ENCODE assay signal across 8 mouse cellular contexts in the genomic region with DNA sequence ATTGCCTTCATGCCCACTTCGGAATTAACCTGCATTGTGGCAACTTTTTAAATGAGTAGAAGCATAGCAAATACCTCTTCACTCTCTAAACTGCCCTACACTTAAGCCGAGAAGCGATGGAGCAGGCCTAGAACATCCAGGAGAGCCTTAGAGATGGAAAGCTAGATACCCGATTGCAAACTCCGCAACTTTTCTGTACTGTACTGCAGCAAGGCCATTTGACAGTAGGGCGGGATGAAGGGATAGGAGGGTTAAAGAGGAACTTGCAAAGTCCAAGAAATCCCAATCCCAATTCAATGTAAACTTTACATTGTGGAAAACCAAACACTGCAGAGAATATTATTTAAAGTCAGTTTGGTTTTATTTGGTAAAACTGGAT. TPM values are rescaled to one million over a fixed set of nuclear protein-coding genes. Genes with fewer than 3 reads are reported as not detected.
DNase-seq lines count a peak whose midpoint lies in the region; ATAC-seq and TF ChIP-seq lines count a peak whose summit lies in the region.

No protein-coding gene starts in this region.

- H3K4me1 ChIP-seq in embryonic facial prominence, embryonic 12.5 days: peaks cover 28% of the 10 kb centered on the region; the same call in 1 of the 2 replicates
- H3K4me1 ChIP-seq in intestine, embryonic 16.5 days (ENCODE audit: control insufficient read depth, insufficient read depth, low read length): peaks cover 23% of the 10 kb centered on the region
- peaks cover 16% of the 10 kb centered on the region for H3K4me1 ChIP-seq in neural tube, embryonic 12.5 days

- H3K4me2 ChIP-seq in embryonic facial prominence, embryonic 12.5 days (replicated peaks): peak overlapping the region; percentile 70
- H3K4me2 ChIP-seq in intestine, embryonic 16.5 days (ENCODE audit: low read depth, low read length): peak overlapping the region; percentile 76
- H3K4me2 ChIP-seq in neural tube, embryonic 12.5 days (replicated peaks): peak overlapping the region; percentile 70

- intact Hi-C loops in left cerebral cortex, adult 2 months (cut with DNase I): loop anchor here (2.0 kb wide), 1 partner anchor 29 kb away; no protein-coding TSS in a partner anchor
- intact Hi-C loops in left cerebral cortex, postnatal 14 days (cut with DNase I): no loop called here

- H3K9ac ChIP-seq in embryonic facial prominence, embryonic 12.5 days: peak overlapping the region; percentile 95
- H3K9ac ChIP-seq in intestine, embryonic 16.5 days (ENCODE audit: low read depth, low read length): peak overlapping the region; percentile 95
- peak overlapping the region; percentile 96 for H3K9ac ChIP-seq in neural tube, embryonic 12.5 days

- no peak for ATAC-seq in embryonic facial prominence, embryonic 12.5 days (ENCODE audit: insufficient number of reproducible peaks, insufficient read depth, low FRiP score, low TSS enrichment)
- no peak for ATAC-seq in intestine, embryonic 16.5 days
- no peak for ATAC-seq in neural tube, embryonic 12.5 days (ENCODE audit: low FRiP score, low read depth)

- no peak overlapping the region; the same call in 1 of the 2 replicates for H3K27ac ChIP-seq in left cerebral cortex, adult 2 months
- H3K27ac ChIP-seq in embryonic facial prominence, embryonic 12.5 days: peak overlapping the region; percentile 87; the same call in 1 of the 2 replicates
- H3K27ac ChIP-seq in intestine, embryonic 16.5 days (ENCODE audit: low read length): peak overlapping the region; percentile 87
- 0 out of 2 replicates have a peak overlapping the region, but pooled peaks have one; percentile 32 for H3K27ac ChIP-seq in neural tube, embryonic 12.5 days

- H3K27me3 ChIP-seq in embryonic facial prominence, embryonic 12.5 days: no peaks in the 10 kb centered on the region
- H3K27me3 ChIP-seq in intestine, embryonic 16.5 days (replicated peaks; ENCODE audit: control insufficient read depth, insufficient read depth, low read length): no peaks in the 10 kb centered on the region
- no peaks in the 10 kb centered on the region for H3K27me3 ChIP-seq in neural tube, embryonic 12.5 days (replicated peaks)

- no peak for DNase-seq in left cerebral cortex, adult 2 months (ENCODE audit: extremely low spot score in 1 of 2, low spot score in 2 of 2)
- no peak for DNase-seq in left cerebral cortex, postnatal 14 days (ENCODE audit: low spot score in 2 of 2)
- no peak for DNase-seq in cerebellum, adult 18-20 months
- no peak for DNase-seq in embryo, embryonic 9.5 days (ENCODE audit: extremely low spot score)
- no peak for DNase-seq in right cerebral cortex, postnatal 14 days

- WGBS in embryonic facial prominence, embryonic 12.5 days: 8% methylated on average over 6 of the region's 6 CpGs
- 6% methylated on average over 6 of the region's 6 CpGs for WGBS in intestine, embryonic 16.5 days
- 15% methylated on average over 6 of the region's 6 CpGs for WGBS in neural tube, embryonic 12.5 days

- H3K9me3 ChIP-seq in embryonic facial prominence, embryonic 12.5 days: no peaks in the 10 kb centered on the region
- no peaks in the 10 kb centered on the region for H3K9me3 ChIP-seq in intestine, embryonic 16.5 days (ENCODE audit: control insufficient read depth, low read length)
- no peaks in the 10 kb centered on the region for H3K9me3 ChIP-seq in neural tube, embryonic 12.5 days

- H3K36me3 ChIP-seq in embryonic facial prominence, embryonic 12.5 days: no peaks in the 10 kb centered on the region
- H3K36me3 ChIP-seq in intestine, embryonic 16.5 days (ENCODE audit: control insufficient read depth, insufficient read depth, low read length): no peaks in the 10 kb centered on the region
- no peaks in the 10 kb centered on the region for H3K36me3 ChIP-seq in neural tube, embryonic 12.5 days

- no peak for TF ChIP-seq CTCF in left cerebral cortex, adult 2 months (IDR thresholded peaks at IDR 0.05)

- peak overlapping the region; percentile 66 for H3K4me3 ChIP-seq in left cerebral cortex, adult 2 months
- peak overlapping the region; percentile 87 for H3K4me3 ChIP-seq in embryonic facial prominence, embryonic 12.5 days
- H3K4me3 ChIP-seq in intestine, embryonic 16.5 days (ENCODE audit: low read length): peak overlapping the region; percentile 86
- peak overlapping the region; percentile 93 for H3K4me3 ChIP-seq in neural tube, embryonic 12.5 days

RNA-seq across cellular contexts. Expression of gene Tapt1, which starts 1.0 kb away (rescaled TPM):
- 10 to 100 TPM; 51.6 to 53.9 TPM for total RNA-seq in left cerebral cortex, adult 2 months (2021)
- total RNA-seq in left cerebral cortex, postnatal 14 days (2021): 10 to 100 TPM; 44.1 to 45.0 TPM
- polyA plus RNA-seq in embryonic facial prominence, embryonic 12.5 days (2016; fragmentation: Nextera tagmentation; extraction: Ambion mirVana): 39.2 and 40.5 TPM in 2 replicates
- polyA plus RNA-seq in intestine, embryonic 16.5 days (2015; fragmentation: Nextera tagmentation; extraction: Ambion mirVana): 20.0 and 21.2 TPM in 2 replicates
- polyA plus RNA-seq in neural tube, embryonic 12.5 days (2016; fragmentation: Nextera tagmentation; extraction: Ambion mirVana): 32.4 and 35.9 TPM in 2 replicates
